Mouse (Mus musculus): ENCODE measurements around the gene Thrap3.
"Not testable (repeated sequence)": the region's sequence is repeated elsewhere in the genome, so short reads cannot be mapped to it uniquely, and the experiment has no call there.

Thrap3 gene

GRCm38 (mm10) chr4:126165092-126165491 is 37.5 kb downstream of the Thrap3 start:
- DNase-seq (ENCODE audit: low spot score), result not testable (repeated sequence)

DNA sequence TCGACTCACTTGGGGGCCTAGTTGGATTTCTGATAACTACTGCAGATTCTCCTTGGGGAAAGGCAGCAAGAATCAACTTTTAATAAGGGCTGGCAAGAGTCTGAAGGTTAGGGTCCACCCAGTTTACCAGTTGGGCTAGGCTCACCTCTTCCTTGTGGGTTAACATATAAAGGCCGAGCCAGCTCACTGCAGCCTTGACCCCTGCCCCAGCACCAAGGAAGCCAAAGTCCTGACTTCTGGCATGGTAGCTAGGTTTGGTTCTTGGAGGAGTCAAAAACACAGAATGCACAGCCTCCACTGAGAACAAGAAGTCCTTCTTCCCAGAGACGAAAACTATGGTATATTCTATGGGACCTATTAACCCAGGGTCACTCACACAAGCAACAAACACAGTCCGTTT is 38.9 kb downstream of the Thrap3 start:
- no peak for DNase-seq (ENCODE audit: low spot score)

GRCm38 (mm10) chr4:126163067-126163659 is 39.4 kb downstream of the Thrap3 start, which contains the start of gene Sh3d21:
TSS of gene Sh3d21 (minus strand) at chr4:126163491.
- DNase-seq (ENCODE audit: low spot score), result no peak

DNA sequence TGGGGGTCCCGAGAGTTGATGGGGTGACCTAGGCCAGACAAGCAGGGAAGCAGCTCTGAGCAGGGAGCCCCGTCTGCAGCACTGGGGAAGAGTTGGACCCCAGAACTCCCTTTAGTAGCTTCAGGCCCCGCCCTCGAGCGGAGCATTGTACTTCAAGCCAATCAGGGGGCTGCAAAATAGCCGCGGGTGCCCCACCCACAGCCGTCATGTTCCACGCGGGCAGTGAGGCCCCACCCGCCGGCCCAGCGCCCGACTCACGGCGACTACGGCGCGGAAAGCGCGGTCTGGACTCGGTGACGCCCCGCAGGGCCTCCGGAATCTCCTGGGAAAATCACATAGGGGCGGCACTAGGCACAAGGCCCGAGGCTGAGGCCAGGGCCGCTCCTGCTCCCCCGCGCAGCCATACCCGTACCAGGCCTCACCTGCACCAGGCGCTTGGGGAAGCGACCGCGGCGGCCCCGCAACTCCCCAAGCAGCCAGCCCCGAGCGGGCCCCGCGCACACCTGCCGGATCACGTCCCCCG is 40.0 kb downstream of the Thrap3 start:
- DNase-seq (ENCODE audit: low spot score), result peak; percentile 84

- DNase-seq (ENCODE audit: low spot score), result no peak
These were observed 40.6 kb downstream of the Thrap3 start for GRCm38 (mm10) chr4:126161986-126162385.

- no peak for DNase-seq (ENCODE audit: low spot score)
These were observed 41.1 kb downstream of the Thrap3 start for GRCm38 (mm10) chr4:126161456-126161855.

DNA sequence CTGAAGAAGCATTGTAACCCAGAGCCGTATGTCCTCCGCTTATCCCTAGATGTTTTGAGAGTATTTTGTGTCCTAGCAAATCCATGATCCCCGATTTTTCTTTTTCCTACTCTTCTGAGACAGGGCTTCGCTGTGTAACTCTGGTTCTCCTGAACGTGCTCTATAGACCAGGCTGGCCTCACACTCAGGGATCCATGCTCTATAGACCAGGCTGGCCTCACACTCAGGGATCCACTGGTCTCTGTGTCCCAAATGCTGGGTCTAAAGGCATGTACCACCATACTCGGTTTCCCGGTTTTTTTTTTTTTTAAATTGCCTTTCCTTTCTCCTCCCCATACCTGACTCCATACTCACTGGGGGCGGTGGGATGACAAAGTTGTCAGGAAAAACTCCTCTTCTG is 41.6 kb downstream of the Thrap3 start:
- no peak for DNase-seq (ENCODE audit: low spot score)

- DNase-seq (ENCODE audit: low spot score), result no peak
These were observed 43.1 kb downstream of the Thrap3 start for GRCm38 (mm10) chr4:126159455-126159854.

GRCm38 (mm10) chr4:126157562-126157961 is 45.0 kb downstream of the Thrap3 start:
- DNase-seq (ENCODE audit: low spot score), result no peak

GRCm38 (mm10) chr4:126156617-126157016 is 45.9 kb downstream of the Thrap3 start:
- DNase-seq (ENCODE audit: low spot score), result no peak

- DNase-seq (ENCODE audit: low spot score), result no peak
These were observed 46.7 kb downstream of the Thrap3 start for GRCm38 (mm10) chr4:126155869-126156268.

DNA sequence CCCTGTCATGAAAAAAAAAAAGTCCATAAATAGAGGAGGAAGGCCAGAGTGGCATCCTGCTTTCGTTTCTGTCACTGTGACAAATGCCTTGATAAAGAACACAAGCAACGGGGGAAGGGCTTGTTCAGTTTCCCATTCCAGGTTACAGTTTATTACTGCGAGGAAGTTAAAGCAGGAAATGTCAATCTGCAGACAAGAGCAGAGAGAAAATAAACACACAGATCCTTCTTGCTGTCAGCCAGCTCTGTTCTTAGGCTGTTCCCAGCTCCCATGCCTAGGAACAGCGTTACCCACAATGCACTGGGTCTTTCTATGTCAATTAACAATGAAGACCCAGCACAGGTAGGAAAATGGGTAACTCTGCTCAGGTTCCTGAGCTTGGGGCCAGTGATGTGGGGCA is 47.4 kb downstream of the Thrap3 start:
- DNase-seq (ENCODE audit: low spot score), result peak; percentile 38

- no peak for DNase-seq (ENCODE audit: low spot score)
These were observed 49.7 kb downstream of the Thrap3 start for GRCm38 (mm10) chr4:126152864-126153263.

- DNase-seq (ENCODE audit: low spot score), result no peak
These were observed 50.7 kb downstream of the Thrap3 start for GRCm38 (mm10) chr4:126151701-126152440.

GRCm38 (mm10) chr4:126150949-126151320 is 51.6 kb downstream of the Thrap3 start:
- DNase-seq (ENCODE audit: low spot score), result no peak

- DNase-seq (ENCODE audit: low spot score), result peak; percentile 94
These were observed 52.1 kb downstream of the Thrap3 start for GRCm38 (mm10) chr4:126150297-126150948.

- no peak for DNase-seq (ENCODE audit: low spot score)
These were observed 52.8 kb downstream of the Thrap3 start for GRCm38 (mm10) chr4:126149798-126150197.

GRCm38 (mm10) chr4:126149041-126149676 is 53.4 kb downstream of the Thrap3 start:
- DNase-seq (ENCODE audit: low spot score), result no peak

GRCm38 (mm10) chr4:126148161-126148961 is 54.2 kb downstream of the Thrap3 start:
- peak; percentile 77 for DNase-seq (ENCODE audit: low spot score)

DNA sequence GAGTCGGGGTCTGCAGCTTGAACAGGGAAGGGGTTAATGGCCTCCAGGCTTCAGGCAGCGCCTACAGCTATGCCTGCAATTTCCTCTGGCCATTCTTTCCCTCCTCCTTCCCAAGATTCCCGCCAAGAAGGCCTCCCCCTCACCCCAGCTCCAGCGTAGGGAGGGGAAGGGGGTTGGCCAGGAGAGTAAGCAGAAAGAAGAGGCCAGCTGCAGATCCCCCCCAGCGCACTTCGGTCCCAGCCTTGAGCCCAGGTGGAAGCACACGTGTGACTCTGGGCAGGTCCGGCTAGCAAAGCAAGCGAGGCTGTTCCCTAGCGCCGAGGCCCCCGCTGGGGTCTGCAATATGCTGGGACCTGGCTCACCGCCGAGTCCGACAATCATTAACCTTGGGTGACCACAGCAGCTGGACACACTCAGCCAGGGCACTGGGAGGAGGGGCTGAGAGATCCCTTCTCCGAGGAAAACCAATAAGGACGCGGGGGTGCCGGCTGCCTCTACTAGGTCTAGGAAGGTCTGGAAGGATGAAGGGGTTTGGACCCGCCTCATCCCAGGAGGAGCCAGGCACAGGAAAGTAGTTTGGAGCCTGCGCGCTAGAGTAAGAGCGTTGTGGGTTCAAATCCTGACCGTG is 54.9 kb downstream of the Thrap3 start, which contains the start of gene Eva1b:
Eva1b (plus strand) TSS at position 212 of the 628 bp plus-strand sequence.
- DNase-seq (ENCODE audit: low spot score), result peak; percentile 88

DNA sequence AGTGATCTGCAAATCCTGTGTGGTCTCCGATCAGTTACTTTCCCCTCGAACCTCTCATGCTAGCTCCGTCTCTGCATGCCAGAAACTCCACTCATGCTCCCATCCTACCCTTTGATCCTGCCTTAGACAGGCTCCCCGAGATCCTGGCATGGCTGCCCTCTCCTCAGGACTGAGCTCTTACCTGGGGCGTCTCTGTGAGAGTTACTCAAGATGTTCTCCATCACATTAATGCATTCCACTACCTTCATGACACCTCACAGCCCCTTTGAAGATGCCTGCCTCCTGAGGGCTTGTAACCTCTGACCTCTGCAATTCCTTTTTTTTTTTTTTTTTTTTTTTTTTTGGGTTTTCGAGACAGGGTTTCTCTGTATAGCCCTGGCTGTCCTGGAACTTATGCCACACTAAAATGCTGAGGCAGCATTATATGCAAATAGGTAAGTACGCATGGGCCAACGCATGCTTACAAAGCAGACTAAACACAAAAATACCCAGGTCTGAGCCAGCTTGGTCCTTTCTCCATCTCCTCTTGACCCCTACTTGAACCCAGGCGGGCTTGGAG is 55.5 kb downstream of the Thrap3 start:
- peak; percentile 40 for DNase-seq (ENCODE audit: low spot score)

Data from embryo, embryonic 10.5 days (tissue).